Mouse (Mus musculus): ENCODE data around the gene Egflam.
A peak's percentile ranks its signal among the peaks of the same experiment; 100 is the strongest.

Egflam gene

DNA sequence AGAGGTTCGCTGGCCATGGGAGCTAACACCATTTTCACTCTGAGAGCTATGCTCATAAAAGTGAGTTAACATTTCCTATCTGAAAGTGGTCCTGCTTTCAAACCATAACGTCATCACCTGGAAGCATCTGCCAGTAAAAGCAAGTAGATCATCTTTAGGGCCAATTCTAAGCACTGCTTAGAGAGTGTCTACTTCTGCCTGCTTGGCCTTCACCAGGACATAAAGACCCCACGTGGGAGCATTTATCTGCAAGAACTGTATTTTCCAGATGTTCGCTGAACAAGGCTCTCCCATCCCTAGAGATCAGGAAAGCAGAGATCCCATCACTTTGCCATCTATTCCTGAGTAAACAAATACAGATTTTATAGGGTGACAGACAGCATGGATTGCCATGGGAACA, 108.2 kb downstream of the Egflam start:
- DNase-seq = no peak

DNA sequence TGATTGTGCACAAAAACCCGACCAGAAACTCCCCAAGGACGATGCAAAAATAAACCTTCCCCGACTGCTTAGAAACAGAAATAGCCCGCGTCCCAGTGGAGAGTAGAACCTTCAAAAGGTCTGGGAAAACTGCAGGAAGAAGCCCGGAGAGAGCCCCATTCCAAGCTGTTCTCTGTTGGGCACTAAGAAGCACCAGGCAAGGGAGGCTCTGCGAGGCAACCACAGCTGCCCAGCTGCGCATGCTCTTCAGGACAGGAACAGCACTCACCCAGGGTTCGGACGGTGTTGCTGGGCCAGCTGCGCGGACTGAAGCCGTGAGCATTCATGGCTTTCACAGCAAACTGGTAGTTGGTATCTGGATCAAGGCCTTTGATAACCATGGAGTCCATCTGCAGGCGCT, 108.7 kb downstream of the Egflam start:
- no peak for DNase-seq

DNA sequence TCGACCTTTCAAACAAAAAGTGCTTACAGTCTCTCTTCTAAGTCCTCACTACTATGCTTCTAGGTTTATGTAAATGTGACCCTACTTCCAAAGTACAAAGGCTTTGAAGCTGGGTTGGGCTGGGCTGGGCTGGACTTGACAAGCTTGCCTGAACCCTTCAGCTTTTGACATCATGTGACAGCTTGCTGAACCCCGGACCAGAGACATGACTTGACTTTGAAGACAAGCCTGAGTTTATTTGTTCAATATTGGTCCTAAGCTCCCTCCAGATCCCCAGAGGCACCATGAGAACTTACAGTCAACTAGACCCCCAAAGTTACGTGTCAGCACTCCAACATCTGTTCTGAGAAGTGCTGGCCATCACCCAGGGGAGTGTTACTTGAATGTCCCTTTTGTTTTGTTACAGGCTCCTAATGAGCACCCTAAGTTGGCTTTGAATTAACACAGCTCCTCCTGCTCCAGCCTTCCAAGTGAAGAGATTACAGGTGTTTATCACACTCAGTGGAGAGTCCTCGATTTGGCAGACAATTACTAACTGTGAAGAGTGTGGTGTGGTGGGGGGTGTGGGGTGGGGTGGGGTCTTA, 109.3 kb downstream of the Egflam start:
- DNase-seq = no peak

DNA sequence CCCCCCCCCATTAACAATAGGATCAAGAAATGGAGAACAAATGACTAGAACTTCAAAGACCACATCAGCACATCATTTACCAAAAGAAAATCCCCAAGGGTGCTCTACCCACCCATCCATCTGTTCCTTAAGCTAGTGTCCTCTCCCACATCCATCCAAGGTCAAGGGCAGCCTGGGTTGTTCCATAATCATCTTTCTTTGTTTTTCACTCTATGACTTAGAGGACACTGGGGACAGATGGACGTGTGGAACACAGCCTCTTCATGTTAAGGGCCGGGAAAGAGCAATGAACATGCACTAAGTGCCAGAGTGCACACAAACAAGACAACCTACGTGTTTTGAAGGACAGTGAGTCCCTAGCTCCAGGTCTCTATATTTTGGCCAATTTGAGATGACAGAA, 110.3 kb downstream of the Egflam start:
- DNase-seq = no peak

DNA sequence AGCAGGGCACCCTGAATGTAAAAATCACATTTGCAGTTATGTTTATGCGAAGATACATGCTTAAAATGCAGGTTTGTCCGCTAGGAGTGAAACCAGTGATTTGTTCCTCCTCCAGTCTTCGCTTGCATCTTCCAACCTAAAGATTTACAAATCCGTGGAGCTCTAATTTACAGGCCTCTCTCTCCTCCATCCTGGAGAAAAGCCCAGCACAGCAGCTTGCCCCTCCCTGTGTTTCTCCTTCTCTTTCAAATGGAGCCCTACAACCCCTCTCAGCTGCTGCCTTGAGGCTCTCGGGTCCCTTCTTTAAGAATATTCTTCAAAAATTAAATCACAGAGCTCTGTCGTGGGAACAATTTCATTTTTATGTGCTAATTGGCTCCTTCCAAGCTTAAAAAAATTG, 116.6 kb downstream of the Egflam start:
- no peak for DNase-seq

DNA sequence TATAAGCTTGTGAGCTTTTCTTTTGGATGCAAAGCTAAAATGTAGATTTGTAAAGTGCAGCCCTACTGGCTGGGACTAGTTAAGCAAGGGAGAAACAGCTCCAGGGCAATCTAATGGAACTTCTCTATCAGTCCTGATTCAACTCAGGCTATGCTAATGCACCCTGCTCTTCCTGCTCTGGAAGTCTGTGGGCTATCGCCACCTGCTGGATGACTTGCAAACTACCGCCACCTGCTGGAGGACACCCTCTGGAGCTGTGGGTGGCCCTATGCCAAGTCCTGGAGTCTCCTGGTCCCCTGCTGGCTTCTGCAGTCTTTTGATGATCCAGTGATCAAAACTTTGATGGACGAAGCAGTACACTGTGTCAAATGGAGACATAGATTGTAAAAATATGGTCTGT, 134.4 kb downstream of the Egflam start:
- peak; percentile 88 for DNase-seq

DNA sequence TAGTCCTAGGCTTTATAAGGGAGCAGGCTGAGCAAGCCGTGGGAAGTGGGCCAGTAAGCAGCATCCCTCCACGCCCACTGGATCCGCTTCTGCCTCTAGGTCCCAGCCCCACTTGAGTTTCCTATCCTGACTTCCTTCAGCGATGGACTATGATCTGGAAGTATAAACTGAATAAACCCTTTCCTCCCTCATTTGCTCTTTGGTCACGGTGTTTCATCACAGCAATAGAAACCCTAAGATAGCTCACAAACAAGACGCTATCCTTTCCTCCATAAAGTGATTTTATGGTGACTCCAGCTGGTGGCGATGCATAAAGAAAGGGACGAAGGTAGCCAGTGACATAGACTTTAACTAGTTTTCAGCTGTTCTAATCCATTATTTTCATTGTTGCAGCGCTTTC, 134.9 kb downstream of the Egflam start:
- DNase-seq = no peak

DNA sequence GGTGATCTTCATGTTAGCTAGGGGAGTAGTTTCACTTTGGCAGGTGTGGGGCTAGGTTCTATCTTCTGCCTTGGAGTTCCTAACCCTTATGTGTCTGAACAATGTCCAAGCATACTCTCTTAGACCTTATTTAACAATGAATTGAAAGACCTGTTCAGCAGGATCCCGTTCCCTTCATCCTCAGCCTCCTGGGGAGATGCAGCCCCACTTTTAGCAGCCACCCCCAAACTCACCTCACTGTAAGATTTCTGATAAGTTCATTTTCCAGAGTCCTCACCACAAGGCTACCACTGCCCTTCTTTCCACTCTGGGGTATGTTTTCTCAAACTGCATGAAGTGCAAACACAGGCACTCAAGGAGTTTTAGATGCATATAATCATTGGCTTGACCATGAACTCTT, 136.8 kb downstream of the Egflam start:
- no peak for DNase-seq

DNA sequence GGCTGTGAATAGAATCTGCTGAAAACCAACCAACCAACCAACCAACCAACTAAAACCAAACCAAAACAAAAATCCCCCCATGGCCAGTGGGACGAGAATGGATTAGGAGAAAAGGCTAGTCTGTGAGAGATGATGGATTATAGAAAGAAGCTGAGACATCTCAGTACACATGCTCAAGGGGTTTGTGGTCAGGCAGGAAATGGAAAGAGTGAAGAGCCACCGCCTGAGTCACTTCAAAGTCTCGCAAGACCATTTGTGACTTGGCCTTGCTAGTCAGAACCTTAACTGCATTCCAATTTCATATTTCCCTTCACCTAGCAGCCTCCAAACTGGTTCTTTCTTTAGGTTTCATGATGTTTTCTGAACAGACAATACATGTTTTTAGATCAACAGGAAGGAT, 141.6 kb downstream of the Egflam start:
- DNase-seq = no peak

DNA sequence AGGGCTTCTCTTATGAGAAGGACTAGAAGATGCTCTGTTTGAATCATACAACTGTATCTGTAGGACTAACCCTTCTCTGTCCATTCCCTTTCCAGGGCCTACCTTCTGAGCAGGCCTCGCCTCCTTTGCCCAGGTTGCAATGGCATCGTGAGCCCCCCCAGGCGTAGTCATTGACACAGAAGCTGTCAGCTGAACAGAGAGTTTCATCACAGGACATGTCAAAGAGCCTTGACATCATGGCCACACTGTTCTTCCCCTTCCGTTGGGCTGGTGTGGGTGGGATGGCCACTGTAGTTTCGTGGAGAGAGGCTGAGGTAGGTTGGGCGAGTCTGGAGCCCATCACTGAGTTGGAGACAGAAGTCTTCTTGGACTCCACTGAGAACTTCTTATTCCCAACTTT, 144.9 kb downstream of the Egflam start:
- no peak for DNase-seq

DNA sequence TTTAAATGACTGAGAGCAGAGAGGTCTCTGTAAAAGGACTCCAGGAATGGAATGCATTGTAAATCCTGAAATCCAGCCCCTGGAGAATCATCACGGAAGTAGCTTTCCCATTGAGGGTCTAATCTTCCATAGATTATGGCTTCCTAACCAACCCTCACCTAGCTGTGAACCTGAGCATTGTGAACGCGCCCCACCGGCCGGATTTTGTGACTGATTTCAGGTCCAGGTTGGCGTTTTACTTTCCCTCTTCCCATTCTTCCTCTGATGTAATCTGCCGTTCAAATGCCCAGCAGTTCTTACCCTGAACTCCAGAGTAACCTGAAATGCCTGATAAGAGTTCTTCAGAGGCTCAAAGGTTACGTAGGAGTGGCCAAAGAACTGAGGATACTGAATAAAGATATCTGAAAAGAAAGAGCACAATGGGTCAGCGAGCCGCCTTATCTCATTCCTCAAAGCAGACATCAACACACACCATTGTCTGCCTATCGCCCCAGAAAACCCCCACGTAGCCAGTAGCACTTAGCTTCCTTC, 146.0 kb downstream of the Egflam start:
- no peak for DNase-seq

DNA sequence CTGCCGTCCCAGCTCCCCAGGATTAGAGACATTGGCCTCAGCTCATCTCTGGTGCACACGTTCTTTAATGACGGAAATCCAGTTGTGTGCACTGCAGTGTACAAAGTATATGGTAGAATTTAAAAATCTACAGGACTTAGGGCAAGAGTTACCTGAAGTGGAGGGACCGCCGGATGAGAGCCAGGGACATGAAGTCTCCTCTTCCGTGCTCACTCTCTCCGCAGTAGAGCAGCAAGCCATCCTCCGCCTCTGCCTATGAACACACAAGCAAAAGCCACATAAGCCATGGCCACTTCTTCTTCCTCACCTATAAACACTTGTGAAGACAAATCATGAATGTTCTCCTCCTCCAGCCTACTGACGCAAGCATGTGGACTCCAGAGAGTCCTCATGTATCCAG, 147.2 kb downstream of the Egflam start:
- no peak for DNase-seq

DNA sequence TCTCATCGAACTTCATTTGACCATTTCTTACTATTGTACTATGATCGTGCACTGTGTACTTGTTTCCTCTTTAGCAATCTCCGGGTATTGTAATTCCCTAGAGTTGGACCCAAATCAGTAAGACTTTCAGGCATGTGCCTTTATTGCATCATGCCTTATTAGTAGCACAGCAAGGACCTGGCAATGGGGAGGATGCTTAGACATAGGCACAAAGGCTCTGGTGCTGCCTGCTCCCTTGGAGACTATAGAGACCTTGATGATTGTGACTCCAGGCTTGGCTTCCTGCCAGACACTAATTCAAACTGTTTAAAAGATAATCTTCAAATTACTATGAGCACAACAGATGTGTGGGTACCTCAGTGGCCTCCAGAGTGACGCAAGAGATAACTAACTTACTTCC, 149.0 kb downstream of the Egflam start:
- DNase-seq = no peak

DNA sequence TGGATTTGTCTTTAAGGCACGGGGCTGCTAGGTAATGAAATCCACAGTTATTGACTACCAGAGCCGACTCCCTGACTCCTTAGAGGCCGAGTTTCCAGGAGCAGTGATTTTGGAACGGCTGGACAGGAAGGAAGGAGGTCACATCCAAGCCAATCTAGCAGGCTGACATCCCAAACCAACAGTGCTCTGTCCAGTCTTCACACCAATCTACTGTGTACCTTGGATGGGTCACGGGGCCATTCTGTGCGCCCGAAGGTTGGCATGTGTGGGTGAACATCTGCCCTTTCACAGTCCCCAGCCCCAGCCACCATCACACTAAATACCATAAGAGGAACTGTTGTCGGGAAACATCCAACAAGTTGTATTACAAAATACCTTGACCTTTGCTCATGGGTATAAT, 150.9 kb downstream of the Egflam start:
- no peak for DNase-seq

DNA sequence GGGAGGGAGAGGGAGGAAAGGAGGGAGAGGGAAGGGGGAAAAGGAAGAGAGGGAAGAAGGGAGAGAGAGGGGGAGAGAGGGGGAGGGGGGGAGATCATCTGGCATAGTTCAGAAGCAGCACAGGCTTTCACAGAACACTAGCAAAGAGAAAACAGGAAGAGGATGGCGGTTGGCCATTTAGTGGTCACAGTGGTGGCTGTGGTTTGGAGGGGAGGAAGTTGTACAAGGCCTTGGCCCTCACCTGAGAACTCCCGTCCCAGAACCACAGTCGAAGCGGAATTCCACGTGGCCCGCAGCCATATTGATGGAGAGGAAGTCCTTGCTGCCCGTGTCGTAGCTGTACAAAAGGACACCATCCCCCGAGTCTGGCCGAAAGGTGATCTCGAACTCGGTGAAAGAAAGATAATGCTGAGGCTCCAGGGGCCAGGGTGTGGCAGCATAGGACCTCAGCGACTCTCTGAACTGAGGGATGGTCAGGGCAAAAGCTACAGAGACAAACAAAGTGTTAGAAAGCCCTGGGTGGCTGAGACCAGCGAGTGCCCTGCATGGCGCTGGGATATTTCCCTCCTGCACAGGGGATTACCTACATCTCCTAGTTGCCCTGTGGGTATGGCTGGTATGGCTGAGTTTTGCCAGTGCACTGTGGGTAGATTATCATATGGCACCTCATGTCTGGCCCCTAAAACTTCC, 155.9 kb downstream of the Egflam start:
- no peak for DNase-seq

DNA sequence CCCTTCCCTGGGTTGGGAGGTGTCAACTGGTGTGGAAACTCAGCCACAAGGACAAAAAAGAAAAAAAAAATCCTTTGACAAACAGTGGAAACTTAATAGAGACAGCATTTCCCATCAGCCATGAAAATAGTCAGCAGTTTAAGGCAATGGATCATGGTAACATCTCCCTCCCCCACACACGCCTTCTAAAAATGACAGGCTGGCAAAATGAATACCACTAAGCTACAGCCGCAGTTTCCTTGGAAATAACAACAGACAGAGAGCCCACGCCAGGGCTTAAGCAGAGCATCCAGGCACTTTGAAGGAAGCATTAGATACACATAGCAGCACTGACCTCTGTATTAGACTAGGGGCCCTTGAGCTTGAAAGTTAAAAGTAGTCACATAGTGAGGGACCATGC, 157.2 kb downstream of the Egflam start:
- no peak for DNase-seq

DNA sequence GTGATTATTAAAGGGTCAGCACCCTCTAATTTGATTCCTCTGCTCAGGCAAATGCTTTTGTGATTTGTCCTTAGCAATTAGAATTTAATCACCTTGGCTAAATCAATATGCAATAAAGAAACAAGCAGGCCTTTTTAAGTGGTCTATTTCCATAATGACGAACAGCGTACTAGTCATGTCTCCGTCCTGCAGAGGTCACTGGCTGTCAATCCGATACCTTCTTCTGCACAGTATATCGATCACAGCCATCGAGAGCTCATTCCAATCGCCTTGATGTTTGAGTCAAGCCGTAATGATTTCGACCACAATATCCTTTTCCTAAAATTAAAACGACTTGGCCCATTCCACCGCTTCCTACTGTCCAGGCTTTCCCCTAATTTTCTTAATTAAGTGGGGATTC, 158.3 kb downstream of the Egflam start:
- DNase-seq = no peak

DNA sequence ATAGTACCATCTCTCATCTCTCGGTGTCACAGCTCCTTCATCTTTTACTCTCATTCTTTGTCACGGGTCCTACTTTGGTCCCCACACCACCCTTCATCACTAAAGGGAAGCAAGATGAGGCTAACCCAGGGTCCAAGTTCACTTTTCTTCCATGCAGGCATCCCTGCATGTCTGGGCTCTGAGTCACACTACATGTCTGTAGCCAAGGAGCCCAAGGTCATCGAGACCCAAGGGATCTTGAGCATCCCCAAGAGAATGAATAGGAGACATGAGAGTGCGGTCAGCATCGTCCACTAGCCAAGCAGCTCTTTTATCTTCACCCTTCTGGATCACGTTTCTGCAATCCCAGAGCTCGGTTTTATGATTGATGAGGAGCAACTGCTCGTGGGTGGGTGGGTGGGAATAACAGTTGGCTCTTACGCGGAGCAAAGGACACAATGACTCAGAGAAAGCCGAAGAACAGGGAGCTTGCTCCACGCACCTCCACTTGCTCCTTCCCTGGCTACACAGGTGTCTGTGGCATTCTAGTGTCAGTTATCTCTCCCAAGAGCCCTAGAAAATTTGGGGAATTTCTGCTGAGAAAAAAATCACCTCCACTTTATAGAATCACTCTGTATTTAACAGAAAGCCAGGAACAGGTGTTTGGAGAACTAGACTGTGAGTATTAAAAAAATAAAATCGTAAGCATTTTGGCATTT, 164.7 kb downstream of the Egflam start:
- DNase-seq = no peak

DNA sequence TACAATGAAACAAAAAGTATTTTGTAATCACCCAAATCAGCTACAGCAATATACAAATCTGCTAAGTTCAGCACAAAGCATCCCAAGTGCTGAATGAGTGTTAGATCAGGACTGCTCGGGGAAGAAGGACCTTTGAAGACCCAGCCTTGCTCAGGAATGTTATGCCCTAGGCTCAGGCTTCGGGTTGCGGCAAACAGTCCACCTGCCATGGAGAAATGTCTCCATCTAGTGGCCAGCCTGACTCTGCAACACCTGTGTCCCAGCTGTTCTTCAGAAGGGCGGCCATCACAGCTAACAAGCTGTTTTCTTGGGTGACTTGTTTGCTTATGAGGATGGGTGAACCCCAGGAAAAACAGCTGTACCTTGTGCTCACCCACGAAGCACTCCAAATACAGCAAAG, 172.0 kb downstream of the Egflam start:
- peak; percentile 87 for DNase-seq

DNA sequence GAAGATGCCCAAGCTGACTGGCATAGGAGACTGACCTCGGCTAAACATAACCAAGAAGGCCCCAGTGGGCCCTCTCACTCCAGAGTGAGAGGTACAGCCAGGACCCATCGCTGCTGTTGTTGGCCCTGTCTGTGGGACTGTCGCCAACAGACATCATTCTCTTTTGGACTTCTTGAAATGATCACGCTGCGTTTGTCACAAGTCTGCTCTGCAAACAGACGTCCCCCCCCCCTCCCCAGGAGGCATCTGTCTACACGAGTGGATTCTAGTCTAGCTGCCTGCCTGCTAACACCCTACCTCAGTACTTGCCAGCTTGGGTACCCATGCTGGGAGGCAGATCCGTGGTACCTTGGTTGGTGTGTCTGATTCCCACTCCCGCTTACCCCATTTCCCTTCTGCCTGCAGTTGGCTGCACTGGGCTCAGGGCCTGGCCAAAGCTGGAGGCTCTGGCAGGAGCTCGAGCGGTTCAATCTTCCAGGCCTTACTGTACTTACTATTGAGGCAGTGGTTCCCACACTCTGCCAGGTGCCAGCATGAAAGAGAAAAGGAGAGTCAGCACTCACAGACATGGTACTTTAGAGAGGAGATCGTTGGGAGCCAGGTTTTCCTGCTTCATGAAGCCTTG, 173.9 kb downstream of the Egflam start:
- DNase-seq = no peak

DNA sequence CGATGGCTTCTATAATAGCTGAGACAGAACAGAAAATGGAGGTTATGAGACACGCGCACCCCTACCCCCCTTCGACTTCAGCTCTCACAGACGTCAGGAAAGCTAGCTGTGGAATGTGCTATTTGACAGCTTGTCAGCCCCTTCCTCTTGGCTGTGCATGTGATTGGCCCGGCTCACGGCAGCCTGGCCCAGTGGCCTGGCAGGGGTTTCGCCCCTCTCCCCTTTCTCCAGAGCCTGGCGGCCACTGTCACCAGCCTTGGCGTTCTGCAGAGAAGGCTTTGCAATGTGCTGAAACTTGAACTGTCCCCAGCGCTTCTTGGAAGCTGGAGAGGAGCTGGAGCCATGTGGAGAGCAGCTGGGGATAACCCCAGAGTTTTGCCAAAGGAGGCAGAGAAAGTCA, 175.4 kb downstream of the Egflam start:
- no peak for DNase-seq

DNA sequence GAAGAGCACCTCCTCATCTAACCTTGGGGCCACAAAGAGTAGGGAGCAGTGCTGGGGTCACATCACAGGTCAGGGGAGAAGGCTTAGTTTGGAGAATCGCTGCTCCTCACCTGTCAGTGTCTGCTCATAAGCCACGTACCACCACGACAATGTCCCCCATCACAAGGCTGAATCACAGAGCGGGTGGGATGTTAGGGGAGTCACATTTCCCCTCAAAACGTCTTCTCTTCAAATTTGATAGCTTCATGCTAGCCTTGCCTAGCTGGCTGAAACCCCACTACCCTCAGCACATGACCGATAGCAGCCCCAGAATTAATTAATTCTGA, 181.0 kb downstream of the Egflam start:
- DNase-seq = no peak

DNA sequence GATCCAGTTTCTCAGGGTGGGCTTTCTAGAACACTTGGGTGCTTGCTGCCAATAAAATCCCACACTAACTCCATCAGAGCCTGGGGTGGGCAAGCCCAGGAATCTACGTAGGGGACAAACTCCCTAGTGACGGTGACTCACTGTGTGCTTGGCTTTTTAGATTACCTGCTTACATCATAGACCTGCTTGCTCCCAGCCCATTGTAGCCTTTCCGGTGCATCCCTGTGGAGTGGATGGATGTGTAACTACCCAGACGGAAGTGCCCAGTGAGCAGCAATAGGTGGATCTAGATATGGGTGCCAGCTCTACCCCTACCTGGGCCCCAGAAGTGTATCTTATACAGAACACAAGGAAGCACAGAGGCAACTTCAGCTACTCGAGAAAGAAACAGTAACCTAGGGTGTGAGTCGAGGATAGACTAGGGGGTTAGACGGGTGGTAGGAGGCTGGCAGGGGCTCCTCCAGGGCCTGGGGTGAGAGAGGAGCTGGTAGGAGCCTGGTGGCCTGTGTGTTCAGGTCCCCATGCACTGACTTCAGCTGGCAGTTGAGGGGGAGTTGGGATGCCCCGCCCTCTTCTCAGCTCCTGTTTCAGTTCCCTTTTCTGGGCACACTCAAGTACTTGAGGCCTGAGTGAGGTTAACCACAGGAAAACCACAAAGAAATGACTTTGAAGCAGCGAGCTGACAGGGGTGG, 181.5 kb downstream of the Egflam start:
- no peak for DNase-seq

Data from kidney, postnatal 14 days (tissue).